Mouse (Mus musculus) myocyte (in vitro differentiated cells): ENCODE results near the gene Uqcrc2.

Experiments
- CEBPB ChIP-seq: IDR thresholded peaks from 2 replicates; pipeline ENCODE4 v1.6.1; 2011; ENCODE audit warnings: mild to moderate bottlenecking, moderate library complexity; ENCODE audit not compliant: poor library complexity, insufficient read depth, severe bottlenecking
- E2F4 ChIP-seq: IDR thresholded peaks from one replicate; pipeline ENCODE4 v1.6.1; 2011; ENCODE audit warnings: mild to moderate bottlenecking, control low read depth, moderate library complexity; ENCODE audit not compliant: insufficient read depth
- MAX ChIP-seq: IDR thresholded peaks from one replicate; pipeline ENCODE4 v1.6.1; 2011; ENCODE audit warnings: low read depth, mild to moderate bottlenecking, control low read depth
- MYOD1 ChIP-seq, 3 experiments: IDR thresholded peaks; one replicate each; pipeline ENCODE4 v1.6.1; 2011; ENCODE audit warnings: control low read depth in 2 of 3, low read depth in 2 of 3, mild to moderate bottlenecking in 2 of 3, moderate library complexity in 1 of 3; ENCODE audit not compliant: insufficient read length in 2 of 3, control insufficient read depth in 1 of 3
- MYOG ChIP-seq, 3 experiments: IDR thresholded peaks; one replicate each; pipeline ENCODE4 v1.6.1; 2011; ENCODE audit warnings: control low read depth in 2 of 3, low read depth in 2 of 3, mild to moderate bottlenecking in 2 of 3; ENCODE audit not compliant: insufficient read length in 2 of 3, control insufficient read depth in 1 of 3, insufficient read depth in 1 of 3
- POLR2A ChIP-seq: IDR thresholded peaks from one replicate; pipeline ENCODE4 v1.6.1; 2011; ENCODE audit warnings: low read depth, mild to moderate bottlenecking, control low read depth, moderate library complexity; ENCODE audit not compliant: insufficient read length
- POLR2AphosphoS2 ChIP-seq: IDR thresholded peaks from one replicate; pipeline ENCODE4 v1.6.1; 2011; ENCODE audit warnings: low read depth, control low read depth; ENCODE audit not compliant: insufficient read length
- REST ChIP-seq: IDR thresholded peaks from one replicate; pipeline ENCODE4 v1.6.1; 2011; ENCODE audit warnings: mild to moderate bottlenecking, control low read depth, moderate library complexity; ENCODE audit not compliant: insufficient read depth, insufficient read length
- SRF ChIP-seq: IDR thresholded peaks from one replicate; pipeline ENCODE4 v1.6.1; 2011; ENCODE audit warnings: low read depth; ENCODE audit not compliant: control insufficient read depth, insufficient read length
- TCF12 ChIP-seq: IDR thresholded peaks from one replicate; pipeline ENCODE4 v1.6.1; 2011; ENCODE audit warnings: mild to moderate bottlenecking, control low read depth; ENCODE audit not compliant: poor library complexity, insufficient read depth, severe bottlenecking
- TCF3 ChIP-seq: IDR thresholded peaks from one replicate; pipeline ENCODE4 v1.6.1; 2011; ENCODE audit warnings: low read depth, control low read depth; ENCODE audit not compliant: insufficient read length
- USF1 ChIP-seq: IDR thresholded peaks from one replicate; pipeline ENCODE4 v1.6.1; 2011; ENCODE audit warnings: low read depth, mild to moderate bottlenecking, control low read depth, moderate library complexity

DNA sequence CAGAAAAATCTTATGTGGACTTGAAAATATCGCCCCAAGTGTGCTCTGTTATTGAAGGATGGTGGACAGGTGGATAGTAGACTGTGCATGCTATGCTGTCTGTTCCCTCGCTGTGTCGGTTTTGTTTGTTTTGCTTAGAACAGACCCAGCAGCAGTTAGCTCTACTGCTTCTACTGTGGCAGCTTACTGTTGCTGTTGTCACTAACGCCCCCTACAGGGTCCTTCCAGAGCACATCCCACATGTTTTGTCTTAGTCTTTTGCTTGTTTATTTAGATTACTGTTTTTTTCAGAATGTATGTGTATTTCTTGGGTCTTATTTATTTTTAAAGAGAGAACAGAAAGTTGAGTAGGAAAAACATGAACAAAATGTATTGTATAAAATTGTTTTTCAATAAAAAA lies 8.2 kb downstream of the Uqcrc2 start:
- TF ChIP-seq MAX: no peak
- TF ChIP-seq POLR2A: no peak
- TF ChIP-seq USF1: no peak
- no peak for TF ChIP-seq TCF12
- no peak for TF ChIP-seq MYOD1 (IDR thresholded peaks at IDR 0.05; ENCODE audit: control insufficient read depth in 1 of 3, insufficient read length in 2 of 3, low read depth in 2 of 3)
- no peak for TF ChIP-seq CEBPB
- TF ChIP-seq SRF: no peak
- no peak for TF ChIP-seq MYOG (IDR thresholded peaks at IDR 0.05; ENCODE audit: control insufficient read depth in 1 of 3, insufficient read depth in 1 of 3, insufficient read length in 2 of 3, low read depth in 2 of 3)
- TF ChIP-seq TCF3: no peak
- no peak for TF ChIP-seq E2F4
- no peak for TF ChIP-seq POLR2AphosphoS2
- no peak for TF ChIP-seq REST
